Mouse (Mus musculus): ENCODE data around the gene Map3k9.

The Map3k9 gene

DNA sequence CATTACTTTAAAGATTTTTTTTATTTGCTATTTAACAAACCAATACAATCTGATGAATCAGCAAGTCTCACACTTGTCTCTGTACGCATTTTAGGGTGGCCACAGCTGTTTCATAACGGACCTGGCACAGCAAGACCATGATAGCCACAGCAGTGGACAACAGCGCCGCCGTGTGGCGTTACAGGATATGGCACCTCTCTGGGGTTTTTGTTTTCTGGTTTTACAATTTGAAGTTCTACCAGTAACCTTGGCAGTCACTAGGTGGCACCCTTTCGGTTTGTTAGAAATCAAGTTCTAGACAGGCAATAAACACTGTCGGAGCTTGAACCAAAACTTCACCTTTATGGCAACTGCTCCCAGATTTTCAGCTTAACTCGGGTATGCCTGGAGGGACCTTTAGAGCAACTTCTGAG is 7.7 kb upstream of the Map3k9 start:
- in situ Hi-C loops (cut with MboI; ENCODE audit: low sequenced_read_pairs) = loop anchor here (5.0 to 25.0 kb wide), 2 partner anchors 171 to 801 kb away; no protein-coding TSS in a partner anchor

DNA sequence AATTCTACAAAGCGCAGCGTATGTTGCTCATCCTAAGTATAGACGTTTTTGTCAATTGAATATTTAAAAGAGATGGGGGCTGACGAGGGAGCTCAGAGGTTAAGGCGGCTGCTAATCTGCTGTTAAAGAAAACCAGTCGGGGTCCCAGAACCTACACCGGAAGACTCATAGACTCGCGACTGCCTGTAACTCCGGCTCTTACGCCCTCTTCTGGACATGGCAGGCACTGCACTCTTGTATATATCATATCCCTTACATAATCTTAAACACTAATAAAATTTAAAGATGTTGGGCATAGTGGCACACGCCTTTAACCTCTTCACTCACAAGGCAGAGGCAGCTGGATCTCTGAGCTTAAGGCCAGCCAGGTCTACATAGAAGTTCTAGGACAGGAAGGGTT is 6.3 kb upstream of the Map3k9 start:
- in situ Hi-C loops (cut with MboI; ENCODE audit: low sequenced_read_pairs) = loop anchor here (5.0 to 25.0 kb wide), 2 partner anchors 170 to 800 kb away; no protein-coding TSS in a partner anchor

DNA sequence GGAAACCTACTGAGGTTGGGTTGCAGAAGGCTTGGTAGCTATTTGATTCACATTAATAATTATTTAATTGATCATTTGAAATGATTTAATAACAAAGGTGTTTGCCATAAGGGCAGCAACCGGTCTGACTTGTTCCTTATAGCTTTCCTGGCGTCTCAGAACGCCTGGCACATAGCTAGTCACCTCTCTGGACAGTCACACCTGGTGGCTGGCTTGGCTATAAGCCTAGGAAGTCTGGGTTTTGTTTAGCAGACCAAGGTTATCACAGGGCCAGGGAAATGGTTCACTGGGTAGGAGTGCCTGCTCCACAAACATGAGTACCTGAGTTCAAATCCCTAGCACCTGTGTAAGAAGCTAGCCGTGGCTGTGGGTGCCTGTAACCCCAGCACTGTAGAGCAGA is 2.3 kb upstream of the Map3k9 start:
- in situ Hi-C loops (cut with MboI; ENCODE audit: low sequenced_read_pairs) = loop anchor here (25.0 kb wide), 1 partner anchor 796 kb away; no protein-coding TSS in a partner anchor

DNA sequence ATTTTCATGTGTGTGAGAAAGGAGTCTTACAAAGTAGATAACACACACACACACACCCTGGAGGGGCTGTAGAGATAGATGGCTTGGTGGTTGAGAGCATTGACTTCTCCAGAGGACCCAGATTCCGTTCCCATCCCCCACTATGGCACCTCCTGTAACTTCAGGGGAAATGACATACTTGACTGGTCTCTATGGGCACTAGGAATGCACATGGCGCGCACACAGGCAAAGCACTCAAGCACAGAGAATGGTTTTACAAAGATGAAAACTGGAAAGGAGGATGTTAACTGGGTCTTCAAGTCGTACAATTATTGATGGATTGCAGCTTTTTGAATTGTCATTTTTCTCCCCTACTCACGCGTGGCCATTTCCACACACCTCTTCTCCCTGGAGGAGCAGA is 1.6 kb upstream of the Map3k9 start:
- in situ Hi-C loops (cut with MboI; ENCODE audit: low sequenced_read_pairs) = loop anchor here (25.0 kb wide), 1 partner anchor 795 kb away; no protein-coding TSS in a partner anchor

DNA sequence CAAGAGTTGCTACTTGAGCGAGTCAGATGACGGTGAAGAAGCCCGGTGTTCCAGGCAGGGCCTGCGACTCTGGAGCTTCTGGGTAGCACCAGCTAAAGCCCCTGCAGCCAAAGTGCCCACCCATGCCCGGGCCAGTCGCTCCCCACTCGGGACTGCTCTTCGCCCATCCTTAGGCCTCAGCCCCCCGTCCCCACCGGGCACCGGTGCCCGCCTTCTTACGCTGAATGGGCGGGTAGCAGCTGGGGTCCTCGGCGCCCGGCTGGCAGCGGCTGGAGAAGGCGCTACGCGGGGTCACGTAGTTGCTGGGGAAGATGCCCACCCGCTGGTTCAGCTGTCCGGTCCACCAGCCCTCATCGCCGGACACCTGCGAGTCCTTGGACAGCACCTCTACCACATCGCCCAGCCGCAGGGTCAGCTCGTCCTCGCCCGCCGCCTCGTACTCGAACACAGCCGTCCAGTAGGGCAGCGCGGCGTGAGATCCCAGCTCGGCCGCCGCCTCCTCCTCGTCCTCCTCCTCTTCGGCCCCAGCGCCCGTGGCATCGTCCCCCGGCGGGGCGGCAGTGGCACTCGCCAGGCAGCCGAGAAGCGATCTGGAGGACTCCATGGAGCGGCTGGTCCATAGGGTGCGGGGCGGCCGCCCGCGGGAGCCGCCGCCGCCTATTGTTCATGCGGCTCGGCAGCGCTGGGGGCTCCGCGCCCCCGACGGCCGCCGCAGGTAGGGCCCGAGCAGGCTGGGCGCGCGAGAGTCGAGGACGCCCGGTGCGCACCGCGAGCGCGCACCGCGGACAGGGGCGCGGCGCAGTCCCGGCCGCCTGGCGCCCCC is 493 bp downstream of the Map3k9 start:
- in situ Hi-C loops (cut with MboI; ENCODE audit: low sequenced_read_pairs) = loop anchor here (25.0 kb wide), 1 partner anchor 793 kb away; no protein-coding TSS in a partner anchor

DNA sequence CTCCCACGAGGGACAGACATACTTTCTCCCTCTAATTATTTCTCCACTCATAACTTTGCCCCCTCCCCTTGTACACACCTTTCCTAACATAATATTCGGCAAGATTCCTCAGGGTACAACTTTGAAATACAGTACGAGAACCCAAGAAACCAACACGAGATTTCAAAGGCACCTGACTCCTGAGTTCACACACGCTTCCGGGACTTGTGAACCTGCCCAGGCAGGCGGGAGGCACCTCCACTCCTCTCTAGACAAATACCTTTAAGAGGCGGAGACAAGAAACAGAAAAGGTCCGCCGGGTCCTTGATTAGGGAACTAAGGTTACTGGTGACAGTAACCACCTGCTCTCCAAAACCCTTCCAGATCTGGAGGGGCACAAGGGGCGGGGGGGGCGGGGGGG is 1.1 kb downstream of the Map3k9 start:
- in situ Hi-C loops (cut with MboI; ENCODE audit: low sequenced_read_pairs) = loop anchor here (25.0 kb wide), 1 partner anchor 793 kb away; no protein-coding TSS in a partner anchor

DNA sequence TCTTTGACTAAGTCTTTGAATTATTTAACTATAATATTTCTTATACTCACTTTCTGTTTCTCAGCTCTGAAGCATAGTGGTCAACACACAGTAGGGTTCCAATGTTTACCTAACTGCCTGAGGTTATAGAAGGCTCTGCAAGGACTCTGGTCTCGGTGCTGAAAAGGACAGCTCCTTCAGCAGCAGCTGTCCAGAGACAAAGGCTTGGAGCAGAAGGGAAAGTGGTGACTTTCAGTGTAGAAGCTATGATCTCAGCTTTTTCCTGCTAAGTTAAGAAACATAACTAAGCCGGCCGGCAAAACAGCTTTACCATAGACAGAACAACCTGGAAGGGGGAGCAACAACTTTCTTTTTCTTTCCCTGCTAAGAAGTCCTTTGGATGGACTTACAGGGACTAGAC is 4.8 kb downstream of the Map3k9 start:
- in situ Hi-C loops (cut with MboI; ENCODE audit: low sequenced_read_pairs) = loop anchor here (25.0 kb wide), 1 partner anchor 789 kb away; no protein-coding TSS in a partner anchor

DNA sequence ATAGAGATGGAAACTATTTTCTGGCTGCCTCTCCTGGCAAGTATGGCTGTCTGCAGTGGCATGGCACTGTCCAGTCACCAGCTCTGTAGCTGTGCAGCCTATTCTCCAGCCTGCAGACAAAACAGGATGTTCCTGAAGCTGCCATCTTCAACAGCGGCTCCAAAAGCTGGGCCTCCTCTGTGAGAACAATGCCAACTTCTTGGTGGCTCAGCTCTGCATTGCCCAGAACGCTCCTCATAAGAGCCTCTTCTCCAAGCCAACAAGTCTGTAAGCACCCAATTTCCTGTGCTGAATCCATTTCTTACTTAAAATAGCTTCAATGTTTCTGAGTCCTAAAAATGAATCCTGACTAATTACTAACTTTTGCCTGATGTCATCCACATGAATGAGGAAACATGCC is 5.3 kb downstream of the Map3k9 start:
- in situ Hi-C loops (cut with MboI; ENCODE audit: low sequenced_read_pairs) = loop anchor here (25.0 kb wide), 1 partner anchor 788 kb away; no protein-coding TSS in a partner anchor

DNA sequence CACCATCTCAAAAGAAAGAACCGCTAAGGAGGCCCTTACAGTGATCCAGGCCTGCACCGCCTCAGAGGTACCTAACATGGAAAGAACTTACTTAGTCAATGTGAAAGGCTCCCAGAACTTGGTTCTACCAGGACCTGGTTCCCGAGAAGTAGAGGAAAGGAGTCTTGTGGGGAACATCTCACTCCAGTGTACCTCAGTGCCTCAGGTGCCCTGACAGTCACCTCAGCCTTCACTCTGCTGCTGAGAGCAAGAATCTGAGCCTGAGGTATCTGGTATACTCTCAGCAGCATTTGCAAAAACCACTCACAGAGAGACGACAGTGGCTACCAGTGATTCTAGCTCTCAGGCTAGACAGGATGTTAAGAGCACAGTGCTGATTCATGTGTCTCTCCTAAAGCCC is 6.8 kb downstream of the Map3k9 start:
- in situ Hi-C loops (cut with MboI; ENCODE audit: low sequenced_read_pairs) = no loop called here

DNA sequence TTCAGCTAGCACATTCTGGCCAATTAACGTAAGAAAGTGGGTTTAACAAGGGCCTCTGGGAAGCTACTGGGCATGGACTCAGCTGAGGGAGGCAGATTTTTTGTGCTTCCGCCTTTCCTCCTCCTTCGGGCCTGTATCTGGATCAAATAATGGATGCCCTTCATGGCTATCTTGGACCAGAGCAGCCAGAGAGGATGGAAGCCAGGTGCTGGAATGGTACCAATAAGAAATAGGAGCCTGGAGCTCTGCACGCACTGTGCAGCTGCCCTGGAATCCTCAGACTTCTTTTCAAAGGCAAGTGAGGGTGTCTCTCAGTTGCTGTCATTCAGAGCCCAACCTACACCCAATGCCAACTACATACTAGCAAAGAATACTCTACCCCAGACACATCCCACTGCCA is 11.5 kb downstream of the Map3k9 start:
- in situ Hi-C loops (cut with MboI; ENCODE audit: low sequenced_read_pairs) = no loop called here

DNA sequence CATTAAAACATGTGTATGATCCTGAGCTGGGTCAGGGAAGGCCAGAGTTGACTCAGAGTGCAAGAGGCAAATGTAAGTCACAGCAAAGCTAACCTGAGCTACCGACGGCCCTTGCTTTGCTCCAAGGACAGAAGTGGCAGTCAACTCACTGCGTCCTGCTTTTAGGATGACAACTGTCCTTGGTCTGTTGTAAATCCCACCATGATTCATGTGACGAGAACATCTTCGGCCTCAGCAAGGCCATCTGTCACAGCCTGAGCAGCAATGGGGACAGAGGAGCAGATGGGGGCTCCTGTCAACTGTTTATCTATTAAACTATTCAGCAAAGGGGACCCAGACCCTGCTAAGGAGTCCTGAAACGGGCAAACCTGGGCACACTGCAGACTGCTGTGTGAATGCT is 15.6 kb downstream of the Map3k9 start:
- in situ Hi-C loops (cut with MboI; ENCODE audit: low sequenced_read_pairs) = no loop called here

DNA sequence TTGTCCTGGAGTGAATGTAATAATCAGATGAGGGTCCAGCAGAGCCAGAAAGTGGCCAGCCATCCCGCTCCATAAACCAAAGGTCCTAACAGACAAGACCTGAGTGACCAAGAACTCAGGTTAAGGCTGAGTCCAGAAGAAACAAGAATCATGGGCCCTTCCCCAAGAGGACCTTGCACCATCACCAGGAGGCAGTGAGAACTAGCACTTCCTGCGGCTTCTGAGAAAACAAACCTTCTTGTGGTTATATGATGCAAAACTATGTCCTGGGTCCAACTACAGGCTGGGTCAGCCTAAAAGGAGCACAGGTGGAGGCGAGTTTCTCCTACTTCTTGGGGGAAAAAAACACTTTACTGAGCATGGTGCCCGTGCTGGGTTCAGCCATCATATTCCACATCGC is 16.6 kb downstream of the Map3k9 start:
- in situ Hi-C loops (cut with MboI; ENCODE audit: low sequenced_read_pairs) = no loop called here

DNA sequence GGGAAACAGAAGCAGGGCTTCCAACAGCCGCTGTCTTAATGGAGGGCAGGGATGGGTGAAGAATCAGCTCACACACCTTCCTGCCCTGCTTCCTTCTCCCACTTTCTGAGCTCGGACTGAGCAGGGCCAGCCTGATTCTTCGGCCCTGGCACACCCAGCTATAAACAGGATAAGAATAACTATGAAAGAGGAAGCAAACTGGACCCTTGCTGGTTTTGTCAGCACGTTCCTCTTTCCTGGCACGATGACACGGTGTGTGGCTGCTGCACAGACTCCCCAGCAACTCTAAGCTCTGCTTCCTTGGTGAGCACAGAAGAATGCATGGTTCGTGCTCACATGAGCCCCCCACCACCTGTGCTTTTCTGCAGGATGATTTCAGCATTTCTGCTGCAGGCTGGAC is 26.3 kb downstream of the Map3k9 start:
- in situ Hi-C loops (cut with MboI; ENCODE audit: low sequenced_read_pairs) = no loop called here

DNA sequence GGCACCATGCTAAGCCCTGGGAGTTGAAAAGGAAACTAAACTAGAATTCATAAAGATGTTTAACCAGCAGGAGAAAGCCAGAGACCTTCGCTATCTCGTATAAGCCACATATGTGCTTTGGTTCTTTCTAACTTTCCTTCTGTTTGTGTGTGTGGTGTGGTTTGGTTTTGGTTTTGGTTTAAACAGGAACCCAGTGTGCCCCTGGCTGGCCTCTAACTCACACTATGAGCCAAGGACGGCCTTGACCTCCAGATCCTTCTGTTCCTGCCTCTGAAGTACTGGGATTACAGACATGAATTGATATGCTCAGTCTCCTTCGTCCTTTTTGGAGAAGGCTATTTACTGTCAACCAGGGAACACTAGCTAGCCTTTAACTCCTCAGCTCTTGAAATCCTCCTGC is 29.9 kb downstream of the Map3k9 start:
- in situ Hi-C loops (cut with MboI; ENCODE audit: low sequenced_read_pairs) = no loop called here

DNA sequence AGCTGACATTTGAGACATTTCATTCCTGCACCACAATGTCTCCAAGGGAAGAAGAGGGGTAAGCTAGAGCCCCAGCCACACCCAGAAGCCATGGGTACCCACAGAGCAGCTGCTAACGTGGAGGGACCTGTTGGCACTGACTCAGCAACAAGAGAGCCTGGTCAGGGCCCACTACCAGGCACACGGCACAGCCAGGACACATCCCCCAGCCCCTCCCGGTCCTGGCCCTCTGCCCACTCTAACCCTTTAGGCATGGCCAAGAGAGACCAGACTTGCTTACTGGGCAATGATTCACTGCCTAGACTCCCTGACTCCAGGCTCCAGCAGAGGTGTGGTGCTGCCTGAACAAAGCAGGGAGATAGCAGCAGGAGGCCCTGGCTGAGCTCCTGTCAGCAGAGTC is 32.1 kb downstream of the Map3k9 start:
- in situ Hi-C loops (cut with MboI; ENCODE audit: low sequenced_read_pairs) = no loop called here

DNA sequence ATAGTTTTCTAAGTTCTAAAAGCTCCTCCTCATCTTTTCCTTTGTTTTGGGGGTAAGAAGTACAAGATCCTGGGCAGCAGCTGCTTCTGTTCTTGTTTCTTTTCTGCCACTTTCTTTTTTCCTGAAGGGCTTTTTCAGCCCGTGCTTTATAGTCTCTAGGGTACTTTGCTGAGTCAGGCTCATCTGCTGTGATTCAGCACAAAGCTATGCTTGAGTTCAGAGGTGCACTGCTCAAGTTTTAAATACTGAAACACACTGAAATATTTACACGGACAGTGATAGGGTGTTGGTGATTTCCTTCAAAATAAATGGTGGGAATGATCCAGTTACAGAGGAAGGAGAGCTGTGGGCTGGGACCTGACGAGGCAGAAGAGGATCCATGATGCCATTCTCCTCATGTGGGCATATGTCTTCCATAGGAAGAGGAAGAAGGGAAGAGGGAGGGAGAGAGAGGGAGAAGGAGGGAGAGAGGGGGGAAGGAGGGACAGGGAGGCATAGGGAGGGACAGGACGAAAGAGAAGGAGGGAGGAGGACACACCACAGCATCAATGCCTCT is 32.9 kb downstream of the Map3k9 start:
- in situ Hi-C loops (cut with MboI; ENCODE audit: low sequenced_read_pairs) = no loop called here

DNA sequence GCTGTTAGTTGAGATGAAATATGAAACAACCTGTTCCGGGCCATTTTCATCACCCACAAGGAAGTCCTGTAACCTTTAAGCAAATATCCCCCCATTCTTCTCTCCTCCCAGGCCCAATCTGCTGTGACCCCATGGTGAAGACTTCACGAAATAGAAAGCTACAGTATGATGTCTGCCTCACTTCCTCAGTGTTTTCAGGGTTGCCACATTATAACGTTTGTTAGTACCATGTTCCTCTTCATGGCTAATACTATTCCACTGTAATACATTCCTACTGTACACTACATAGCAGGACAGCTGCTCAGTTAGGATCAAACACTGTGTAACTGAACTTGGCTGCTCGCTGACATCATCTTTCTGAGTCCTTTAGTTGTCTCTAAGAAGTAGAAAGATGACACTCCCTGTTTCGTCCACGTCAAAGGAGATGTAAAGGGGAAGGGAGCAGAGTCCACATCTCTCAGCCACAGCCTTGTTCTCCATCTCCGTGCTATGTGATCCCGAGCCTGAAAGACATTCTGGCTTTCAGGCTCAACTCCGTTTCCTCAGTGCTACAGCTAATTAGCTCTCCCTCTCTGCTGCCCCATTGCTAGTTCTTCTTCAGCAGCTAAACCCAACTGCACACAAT is 34.5 kb downstream of the Map3k9 start:
- in situ Hi-C loops (cut with MboI; ENCODE audit: low sequenced_read_pairs) = no loop called here

DNA sequence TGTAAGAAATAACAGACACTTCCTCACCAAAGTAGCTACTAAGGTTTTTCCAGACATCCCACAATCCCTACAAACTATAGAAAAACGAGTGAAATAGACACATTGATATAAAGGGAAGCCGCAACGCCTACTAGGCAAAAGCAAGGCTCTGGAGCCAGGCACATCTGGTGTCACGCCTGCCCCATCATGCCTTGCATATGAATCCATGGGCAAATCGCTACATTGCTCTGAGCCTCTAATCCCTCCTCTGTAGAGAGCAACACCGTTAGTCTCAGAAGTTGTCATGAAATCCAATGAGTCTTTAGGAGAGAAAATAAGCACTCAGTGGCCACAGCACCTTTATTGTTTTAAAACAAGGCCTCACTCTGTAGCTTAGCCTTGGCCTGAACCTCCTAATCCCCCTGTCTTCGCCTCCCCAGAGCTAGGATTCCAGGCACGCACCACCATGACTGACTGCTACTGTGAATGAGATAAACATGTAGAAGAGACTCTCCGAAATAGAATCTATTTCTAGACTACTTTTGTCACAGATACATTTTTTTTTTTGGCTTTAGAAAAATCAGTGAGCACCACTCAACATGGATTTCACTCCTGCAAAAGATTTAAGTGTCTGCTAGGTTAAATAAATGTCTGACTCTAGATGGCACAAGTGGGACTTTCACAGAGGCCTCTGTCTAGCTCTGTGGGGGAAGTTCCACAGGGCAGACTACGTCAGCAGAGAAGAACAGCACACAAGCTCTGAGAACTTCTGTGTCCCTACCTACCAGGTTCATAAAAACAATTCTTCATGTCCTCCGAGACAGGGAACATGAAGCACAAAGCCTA is 45.5 kb downstream of the Map3k9 start:
- in situ Hi-C loops (cut with MboI; ENCODE audit: low sequenced_read_pairs) = no loop called here

DNA sequence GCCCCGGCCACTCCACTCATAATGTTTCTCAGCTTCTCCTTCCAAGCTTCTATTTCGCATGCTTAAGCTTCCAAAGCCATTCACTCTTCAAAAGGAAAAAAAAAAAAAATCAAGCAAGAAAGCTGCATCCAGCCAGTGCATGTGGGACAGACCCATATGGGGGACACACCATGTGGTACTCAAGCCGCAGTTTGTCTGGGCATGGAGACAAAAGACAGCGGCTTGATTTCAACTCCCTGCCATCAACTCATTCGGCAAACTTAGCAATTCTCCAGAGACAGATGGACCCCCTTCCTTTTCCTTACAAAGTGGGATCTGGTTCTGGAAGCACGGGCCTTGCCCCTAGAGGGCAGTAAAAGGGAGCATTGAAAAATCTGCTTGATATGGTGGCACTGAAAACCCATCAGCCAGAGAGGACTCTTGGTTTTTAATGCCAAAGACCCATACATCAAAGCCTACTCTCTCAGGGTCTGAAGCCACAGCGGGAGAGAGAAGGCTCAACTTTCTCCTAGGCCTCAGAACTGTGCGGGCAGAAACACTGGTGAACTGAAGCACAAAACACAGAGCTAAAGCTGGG is 54.6 kb downstream of the Map3k9 start:
- in situ Hi-C loops (cut with MboI; ENCODE audit: low sequenced_read_pairs) = no loop called here

DNA sequence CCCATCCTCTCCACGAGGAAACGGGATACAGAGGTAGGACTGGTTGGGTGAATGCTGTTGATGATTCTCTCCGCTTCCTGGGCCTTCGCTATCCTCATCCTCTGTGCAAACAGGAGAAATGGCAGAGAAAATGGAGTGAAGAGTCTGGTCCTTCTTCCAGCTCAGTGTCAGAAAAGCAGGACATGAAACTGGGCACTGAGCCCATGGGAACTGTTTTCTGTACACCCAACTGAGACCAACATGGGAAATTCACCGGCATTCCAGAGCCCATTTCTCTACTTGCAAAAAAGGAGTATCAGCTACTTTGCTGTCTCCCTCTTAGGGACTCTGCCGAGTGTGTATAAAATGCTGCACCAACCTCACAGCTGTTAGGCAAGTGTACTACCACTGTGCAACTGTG is 56.2 kb downstream of the Map3k9 start:
- in situ Hi-C loops (cut with MboI; ENCODE audit: low sequenced_read_pairs) = no loop called here
